Mouse (Mus musculus) cerebellum, adult 2 months (tissue): ENCODE measurements around the gene Keap1.

Source experiments
- CTCF ChIP-seq: fragments of 200-500 bp; IDR thresholded peaks from 2 replicates; pipeline ENCODE4 v1.5.1; 2011; ENCODE audit warnings: low read depth, mild to moderate bottlenecking, control low read depth, low read length, moderate library complexity, borderline replicate concordance; ENCODE audit not compliant: insufficient read depth
- POLR2A ChIP-seq: fragments of 200-500 bp; IDR thresholded peaks from 2 replicates; pipeline ENCODE4 v1.6.1; 2011; ENCODE audit warnings: low read length, control low read depth, borderline replicate concordance; ENCODE audit not compliant: insufficient read depth

DNA sequence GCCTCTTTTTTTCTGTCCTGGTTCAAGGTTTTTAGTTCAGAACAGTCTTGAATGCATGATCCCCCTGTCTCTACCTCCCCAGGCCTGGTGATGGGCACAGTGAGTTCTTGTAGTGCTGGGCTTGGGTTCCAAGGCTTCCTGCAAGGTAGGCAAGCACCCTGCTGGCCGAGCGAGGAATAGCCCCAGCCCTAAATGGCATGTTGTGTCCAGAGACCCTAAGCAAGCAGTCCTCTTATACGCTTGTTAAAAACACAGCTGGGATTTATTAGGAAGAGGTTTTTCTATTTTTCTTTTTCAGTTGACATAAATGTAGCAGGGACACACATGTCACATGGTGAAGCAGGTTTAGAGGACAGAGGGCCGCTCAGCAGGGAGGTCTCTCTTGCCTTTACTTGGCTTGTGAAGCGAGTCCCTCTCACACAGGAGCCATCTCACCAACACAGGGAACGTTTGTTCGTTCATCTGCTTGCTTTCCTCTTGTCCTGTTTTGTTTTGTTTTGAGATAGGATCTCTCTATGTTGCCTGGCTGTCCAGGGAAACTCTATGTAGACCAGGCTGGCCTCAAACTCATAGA, 25.5 kb downstream of the Keap1 start:
- TF ChIP-seq CTCF (peak; percentile 55; the same call in 1 of the 2 replicates), POLR2A (no peak)
